Mouse (Mus musculus): Measurements from ENCODE around the gene Des. TPM values are rescaled to one million over a fixed set of nuclear protein-coding genes. Genes with fewer than 3 reads are reported as not detected.

Des gene
- polyA plus RNA-seq (2015; fragmentation: Nextera tagmentation; extraction: Ambion mirVana) = 1.5 and 2.0 TPM in 2 replicates

DNA sequence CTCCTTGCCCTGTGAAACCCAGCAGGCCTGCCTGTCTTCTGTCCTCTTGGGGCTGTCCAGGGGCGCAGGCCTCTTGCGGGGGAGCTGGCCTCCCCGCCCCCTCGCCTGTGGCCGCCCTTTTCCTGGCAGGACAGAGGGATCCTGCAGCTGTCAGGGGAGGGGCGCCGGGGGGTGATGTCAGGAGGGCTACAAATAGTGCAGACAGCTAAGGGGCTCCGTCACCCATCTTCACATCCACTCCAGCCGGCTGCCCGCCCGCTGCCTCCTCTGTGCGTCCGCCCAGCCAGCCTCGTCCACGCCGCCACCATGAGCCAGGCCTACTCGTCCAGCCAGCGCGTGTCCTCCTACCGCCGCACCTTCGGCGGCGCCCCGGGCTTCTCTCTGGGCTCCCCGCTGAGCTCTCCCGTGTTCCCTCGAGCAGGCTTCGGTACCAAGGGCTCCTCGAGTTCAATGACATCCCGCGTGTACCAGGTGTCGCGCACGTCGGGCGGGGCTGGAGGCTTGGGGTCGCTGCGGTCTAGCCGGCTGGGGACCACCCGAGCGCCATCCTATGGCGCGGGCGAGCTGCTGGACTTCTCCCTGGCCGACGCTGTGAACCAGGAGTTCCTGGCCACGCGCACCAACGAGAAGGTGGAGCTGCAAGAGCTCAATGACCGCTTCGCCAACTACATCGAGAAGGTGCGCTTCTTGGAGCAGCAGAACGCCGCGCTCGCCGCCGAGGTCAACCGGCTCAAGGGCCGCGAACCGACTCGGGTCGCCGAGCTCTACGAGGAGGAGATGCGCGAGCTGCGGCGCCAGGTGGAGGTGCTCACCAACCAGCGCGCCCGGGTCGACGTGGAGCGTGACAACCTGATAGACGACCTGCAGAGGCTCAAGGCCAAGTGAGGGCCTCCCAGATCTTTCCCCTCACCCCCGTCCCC, at the start of gene Des:
Des (plus strand) TSS at position 218 of the 920 bp plus-strand sequence.
- Histone ChIP-seq H3K36me3 (replicated peaks) (no peaks in the 10 kb centered on the region), H3K9ac (no peak within 1 kb of the TSS), H3K27ac (no peak within 1 kb of the TSS), H3K4me1 (peaks cover 9% of the 10 kb centered on the region), H3K27me3 (replicated peaks) (peaks cover 38% of the 10 kb centered on the region), H3K9me3 (no peaks in the 10 kb centered on the region), H3K4me3 (peak within 1 kb of the TSS; percentile 24), H3K4me2 (peak within 1 kb of the TSS; percentile 48)
- WGBS = 2% methylated on average over 80 of the region's 80 CpGs
- ATAC-seq (replicated peaks) = no peak

DNA sequence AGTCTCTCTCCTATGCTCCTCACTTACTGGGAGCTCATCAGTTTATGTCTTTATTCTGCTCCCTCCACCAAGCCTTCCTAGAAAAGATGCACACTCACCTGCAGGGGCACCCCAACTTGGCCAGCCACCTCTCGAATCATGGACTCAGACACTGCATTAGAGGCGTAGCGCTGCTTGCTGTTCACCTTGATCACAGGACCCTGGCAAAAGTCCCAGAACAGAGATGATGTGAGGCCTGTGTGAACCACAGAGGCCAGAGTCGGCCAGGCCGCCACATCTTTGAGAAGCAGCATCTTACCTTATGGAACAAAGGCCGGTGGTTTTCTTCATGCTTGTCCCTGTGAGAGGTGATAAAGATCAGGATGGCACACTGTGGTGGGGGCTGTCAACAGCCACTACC, 48.4 kb upstream of the Des start:
- Histone ChIP-seq H3K4me2 (no peak overlapping the region), H3K9me3 (no peaks in the 10 kb centered on the region), H3K36me3 (replicated peaks) (peaks cover 46% of the 10 kb centered on the region; the same call in 1 of the 2 replicates), H3K9ac (no peak overlapping the region), H3K27ac (no peak overlapping the region), H3K27me3 (replicated peaks) (no peaks in the 10 kb centered on the region), H3K4me1 (peaks cover 12% of the 10 kb centered on the region), H3K4me3 (no peak overlapping the region)
- ATAC-seq (replicated peaks) = no peak
- over 99% methylated on average over 6 of the region's 6 CpGs for WGBS

DNA sequence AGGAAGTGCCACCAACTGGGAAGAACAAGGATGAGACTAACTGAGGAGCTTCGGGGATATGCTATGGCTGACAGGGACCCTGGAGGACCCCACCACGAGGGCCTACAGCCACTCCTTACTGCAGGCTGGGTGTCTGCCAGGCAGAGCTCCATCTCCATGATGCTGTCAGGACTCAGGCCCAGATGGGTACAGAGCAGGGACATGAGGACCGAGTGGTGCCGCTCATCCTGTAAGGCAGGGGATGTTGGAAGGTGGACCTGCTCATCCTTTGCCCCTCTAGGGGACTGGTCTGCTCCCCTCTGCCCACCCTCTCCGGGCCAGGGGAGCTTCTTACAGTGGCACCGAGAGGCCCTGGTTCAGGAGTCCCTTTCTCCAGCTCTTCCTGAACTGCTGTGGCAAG, 45.1 kb upstream of the Des start:
- H3K27ac ChIP-seq = no peak overlapping the region
- no peak overlapping the region for H3K4me3 ChIP-seq
- H3K36me3 ChIP-seq (replicated peaks) = peaks cover 28% of the 10 kb centered on the region; the same call in 1 of the 2 replicates
- peaks cover 16% of the 10 kb centered on the region for H3K4me1 ChIP-seq
- H3K9me3 ChIP-seq = no peaks in the 10 kb centered on the region
- H3K9ac ChIP-seq = no peak overlapping the region
- no peaks in the 10 kb centered on the region for H3K27me3 ChIP-seq (replicated peaks)
- ATAC-seq (replicated peaks) = no peak
- WGBS = 95% methylated on average over 6 of the region's 6 CpGs
- no peak overlapping the region for H3K4me2 ChIP-seq

DNA sequence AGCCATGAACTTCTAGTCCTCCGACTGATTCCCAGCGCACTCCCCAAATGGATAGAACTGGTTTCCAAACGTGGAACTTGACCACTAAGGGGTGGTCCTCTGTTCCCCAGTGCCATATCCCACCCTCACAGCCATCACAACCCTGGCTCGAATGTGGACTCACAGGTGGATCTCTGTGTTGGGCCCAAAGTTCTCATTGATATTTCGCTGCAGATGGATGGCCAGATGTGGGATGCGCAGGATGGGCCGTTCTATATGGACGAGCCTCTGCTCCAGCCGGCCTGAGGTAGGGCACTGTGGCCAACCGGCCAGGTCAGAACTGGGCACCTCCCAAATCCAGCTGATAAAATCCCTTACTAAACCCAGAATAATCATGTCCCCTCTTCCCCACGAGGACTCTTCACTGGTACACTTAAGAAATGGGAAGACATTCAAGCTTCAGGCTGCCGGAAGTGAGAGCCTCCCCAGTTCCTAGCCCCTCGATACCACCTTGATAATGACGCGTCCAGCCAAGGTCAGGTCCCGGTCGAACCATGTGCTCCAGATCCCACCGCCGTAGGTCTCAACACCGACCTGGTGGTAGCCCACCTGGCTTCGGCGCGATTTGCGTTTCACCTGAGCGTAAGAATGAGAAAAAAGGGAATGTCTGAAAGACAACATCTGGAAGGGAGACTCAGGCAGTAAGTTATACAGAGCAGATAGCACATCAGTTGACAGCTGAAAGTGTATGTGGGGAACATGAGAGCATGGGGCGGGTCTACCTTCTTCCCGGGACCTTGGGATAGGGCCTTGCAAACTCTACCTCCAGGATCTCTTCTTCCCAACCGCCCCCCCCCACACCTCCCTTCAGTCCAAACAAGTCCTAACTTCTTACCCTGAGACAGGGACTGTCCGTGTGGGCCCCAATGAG, 44.4 kb upstream of the Des start:
- no peak overlapping the region for H3K27ac ChIP-seq
- peaks cover 16% of the 10 kb centered on the region for H3K4me1 ChIP-seq
- H3K9me3 ChIP-seq = no peaks in the 10 kb centered on the region
- 88% methylated on average over 29 of the region's 29 CpGs for WGBS
- H3K4me3 ChIP-seq = peak overlapping the region; percentile 52
- no peak for ATAC-seq (replicated peaks)
- no peaks in the 10 kb centered on the region for H3K27me3 ChIP-seq (replicated peaks)
- peak overlapping the region; percentile 66 for H3K4me2 ChIP-seq
- peak overlapping the region; percentile 64 for H3K9ac ChIP-seq
- peaks cover 23% of the 10 kb centered on the region; the same call in 1 of the 2 replicates for H3K36me3 ChIP-seq (replicated peaks)

DNA sequence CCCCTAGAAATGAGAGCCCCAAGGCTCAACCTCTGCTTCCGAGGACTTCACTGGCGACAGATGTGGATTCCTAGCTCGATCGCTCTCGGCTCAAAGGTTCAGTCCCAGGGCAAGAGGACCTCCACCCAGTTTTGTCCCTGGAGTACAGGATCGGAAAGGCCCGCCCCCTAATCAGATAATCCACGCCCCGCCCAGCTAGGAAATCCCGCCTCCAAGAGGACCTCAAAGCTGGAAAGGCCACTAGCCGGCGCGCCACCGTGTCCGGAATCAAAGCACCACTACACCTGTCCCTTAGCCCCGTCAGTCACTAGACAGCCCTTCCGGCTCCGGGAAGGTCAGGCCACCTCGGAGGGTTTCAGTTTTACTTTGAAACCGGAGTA, 43.3 kb upstream of the Des start:
- Histone ChIP-seq H3K27me3 (replicated peaks) (no peaks in the 10 kb centered on the region), H3K9ac (peak overlapping the region; percentile 64), H3K36me3 (replicated peaks) (peaks cover 13% of the 10 kb centered on the region; the same call in 1 of the 2 replicates), H3K4me3 (peak overlapping the region; percentile 52), H3K9me3 (no peaks in the 10 kb centered on the region), H3K27ac (peak overlapping the region; percentile 80), H3K4me2 (peak overlapping the region; percentile 66), H3K4me1 (peaks cover 16% of the 10 kb centered on the region)
- WGBS = 0% methylated on average over 20 of the region's 20 CpGs
- ATAC-seq (replicated peaks) = peak; percentile 44

DNA sequence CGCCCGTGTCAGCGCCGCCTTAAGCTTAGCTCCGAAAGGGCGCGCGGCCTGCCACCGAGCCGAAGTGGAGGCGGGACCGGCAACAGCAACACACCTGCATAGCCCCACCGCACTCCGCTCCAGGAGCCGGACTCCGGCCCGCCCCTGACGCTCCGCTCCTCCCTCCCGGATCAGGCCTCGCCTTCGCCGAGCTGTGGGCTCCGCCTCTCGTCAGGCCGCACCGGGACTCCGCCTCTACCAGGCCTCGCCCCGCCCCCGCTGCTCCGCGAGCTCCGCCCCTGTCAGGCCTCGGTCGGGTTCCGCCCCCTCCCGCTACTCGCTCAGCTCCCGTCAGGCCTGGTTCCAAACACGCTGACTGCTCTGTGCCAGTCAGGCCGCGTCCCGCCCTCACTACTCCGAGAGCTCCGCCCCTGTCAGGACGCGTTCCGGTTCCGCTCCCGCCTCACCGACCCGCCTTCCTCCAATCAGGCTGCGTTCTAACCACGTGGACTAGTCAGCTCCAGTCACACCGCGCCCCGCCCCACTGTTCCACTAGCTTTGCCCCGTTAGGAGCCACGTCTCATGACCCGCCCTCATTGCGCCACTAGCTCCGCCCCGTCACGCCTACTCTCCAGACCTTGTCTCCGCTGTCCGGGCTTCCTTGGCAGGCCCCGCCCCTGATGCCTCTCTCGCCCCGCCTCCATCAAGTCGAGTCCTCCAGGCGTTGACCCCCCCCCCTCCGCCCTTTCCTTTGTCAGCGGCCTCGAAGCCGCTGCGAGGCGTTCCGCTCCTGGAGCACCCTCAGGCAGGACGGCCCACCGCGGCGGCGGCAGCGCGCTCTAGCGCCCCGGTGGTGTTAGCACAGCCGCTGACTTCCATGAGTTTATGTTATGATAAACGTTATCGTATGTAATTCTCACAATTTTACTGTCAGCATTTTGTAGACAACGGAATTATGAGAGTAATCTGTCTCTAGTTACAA, 42.6 kb upstream of the Des start, which contains the start of gene Dnpep:
Dnpep (minus strand) TSS at position 750 of the 961 bp plus-strand sequence.
- Histone ChIP-seq H3K36me3 (replicated peaks) (peaks cover 6% of the 10 kb centered on the region; the same call in 1 of the 2 replicates), H3K27me3 (replicated peaks) (no peaks in the 10 kb centered on the region), H3K4me3 (peak within 1 kb of the TSS; percentile 52), H3K4me1 (peaks cover 16% of the 10 kb centered on the region), H3K9me3 (no peaks in the 10 kb centered on the region), H3K9ac (peak within 1 kb of the TSS; percentile 64), H3K27ac (peak within 1 kb of the TSS; percentile 80), H3K4me2 (peak within 1 kb of the TSS; percentile 66)
- under 1% methylated on average over 73 of the region's 92 CpGs for WGBS
- peak; percentile 98 for ATAC-seq (replicated peaks)

DNA sequence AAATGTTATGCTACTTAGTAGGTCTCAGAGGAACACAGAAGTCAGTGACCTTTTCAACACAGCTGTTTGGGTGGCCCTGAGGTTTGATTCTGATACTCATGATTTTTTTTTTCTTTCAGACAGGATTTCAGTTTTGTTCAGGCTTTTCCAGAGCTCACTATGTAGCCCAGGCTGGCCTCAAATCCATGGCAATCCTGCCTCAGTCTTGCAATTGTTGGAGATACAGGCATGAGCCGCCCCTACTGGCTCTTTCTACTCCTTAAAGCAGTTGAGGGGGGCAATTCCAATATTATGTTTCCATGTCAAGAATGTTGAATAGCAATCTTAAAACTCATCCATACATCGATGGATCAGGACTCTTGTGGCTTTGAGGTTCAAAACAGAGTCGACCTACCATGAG, 41.8 kb upstream of the Des start:
- H3K4me2 ChIP-seq = peak overlapping the region; percentile 35
- H3K9me3 ChIP-seq = no peaks in the 10 kb centered on the region
- H3K27me3 ChIP-seq (replicated peaks) = no peaks in the 10 kb centered on the region
- peaks cover 16% of the 10 kb centered on the region for H3K4me1 ChIP-seq
- WGBS = 69% methylated on average over 3 of the region's 3 CpGs
- peaks cover 3% of the 10 kb centered on the region; the same call in 1 of the 2 replicates for H3K36me3 ChIP-seq (replicated peaks)
- peak overlapping the region; percentile 29 for H3K4me3 ChIP-seq
- ATAC-seq (replicated peaks) = no peak
- H3K9ac ChIP-seq = no peak overlapping the region; the same call in 1 of the 2 replicates
- peak overlapping the region; percentile 70 for H3K27ac ChIP-seq

DNA sequence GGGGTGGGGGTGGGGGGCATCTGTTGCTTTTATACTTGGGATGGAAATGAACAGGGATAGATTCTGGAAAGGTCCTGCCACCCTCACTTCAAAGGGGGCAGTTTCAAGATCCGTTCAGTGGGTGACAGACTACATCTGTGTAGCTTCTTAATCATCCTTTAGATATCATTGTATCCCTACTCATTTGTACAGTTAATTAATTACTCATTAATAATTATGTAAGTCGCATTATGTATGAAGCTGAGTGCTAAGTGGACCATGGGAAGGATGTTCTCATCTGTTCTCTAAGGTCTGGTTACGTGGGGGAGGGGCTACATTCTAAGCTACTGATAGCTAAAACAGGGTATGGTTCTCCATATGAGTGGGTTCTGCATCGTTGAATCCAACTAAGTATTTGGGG, 41.4 kb upstream of the Des start:
- Histone ChIP-seq H3K9me3 (no peaks in the 10 kb centered on the region), H3K27ac (no peak overlapping the region), H3K27me3 (replicated peaks) (no peaks in the 10 kb centered on the region), H3K4me3 (no peak overlapping the region), H3K36me3 (replicated peaks) (no peaks in the 10 kb centered on the region; the same call in 1 of the 2 replicates), H3K4me1 (peaks cover 16% of the 10 kb centered on the region), H3K4me2 (no peak overlapping the region), H3K9ac (no peak overlapping the region)
- WGBS = 92% methylated on average over 4 of the region's 4 CpGs
- ATAC-seq (replicated peaks) = no peak

DNA sequence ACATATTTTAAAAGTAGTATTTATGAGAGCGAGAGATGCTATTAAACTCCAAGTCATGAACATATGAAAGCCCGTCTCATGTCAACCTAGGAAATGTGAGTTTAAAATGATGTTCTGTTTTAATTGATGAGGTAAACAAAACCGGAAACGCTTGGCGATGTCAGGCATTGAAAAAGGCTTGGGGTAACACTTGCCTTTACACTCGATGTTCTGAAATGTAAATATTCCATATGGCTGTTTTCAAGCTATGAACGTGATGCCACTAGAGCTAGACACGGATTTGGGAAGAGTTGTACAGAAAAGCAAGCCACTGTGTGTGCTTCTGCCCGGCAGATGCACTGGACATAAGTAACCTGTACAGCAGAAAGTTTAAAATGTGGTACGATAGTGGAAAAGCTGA, 41.0 kb upstream of the Des start:
- Histone ChIP-seq H3K9ac (no peak overlapping the region), H3K4me1 (peaks cover 16% of the 10 kb centered on the region), H3K36me3 (replicated peaks) (no peaks in the 10 kb centered on the region; the same call in 1 of the 2 replicates), H3K27me3 (replicated peaks) (no peaks in the 10 kb centered on the region), H3K9me3 (no peaks in the 10 kb centered on the region), H3K4me2 (no peak overlapping the region), H3K4me3 (no peak overlapping the region), H3K27ac (no peak overlapping the region)
- WGBS = 93% methylated on average over 10 of the region's 10 CpGs
- ATAC-seq (replicated peaks) = no peak

DNA sequence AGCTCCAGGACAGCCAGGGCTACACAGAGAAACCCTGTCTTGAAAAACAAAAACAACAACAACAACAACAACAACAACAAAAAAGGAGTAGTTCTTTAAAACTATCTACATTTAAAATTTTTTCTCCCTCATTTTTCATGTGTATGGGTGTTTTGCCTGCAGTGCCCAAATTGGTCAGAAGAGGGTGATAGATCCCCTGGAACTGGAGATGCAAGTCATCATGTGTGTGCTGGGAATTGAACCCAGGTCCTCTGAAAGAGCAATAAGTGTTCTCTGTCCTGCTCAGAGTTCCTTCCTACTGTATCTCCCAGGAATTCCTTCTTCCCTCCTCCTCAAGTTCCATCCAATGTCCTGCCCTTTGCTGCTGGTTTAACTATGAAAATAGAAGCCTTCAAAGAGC, 32.7 kb upstream of the Des start:
- no peak overlapping the region for H3K4me2 ChIP-seq
- no peaks in the 10 kb centered on the region for H3K4me1 ChIP-seq
- no peaks in the 10 kb centered on the region for H3K27me3 ChIP-seq (replicated peaks)
- H3K9me3 ChIP-seq = no peaks in the 10 kb centered on the region
- no peak for ATAC-seq (replicated peaks)
- H3K9ac ChIP-seq = no peak overlapping the region
- no peak overlapping the region for H3K4me3 ChIP-seq
- no peak overlapping the region for H3K27ac ChIP-seq
- H3K36me3 ChIP-seq (replicated peaks) = no peaks in the 10 kb centered on the region

DNA sequence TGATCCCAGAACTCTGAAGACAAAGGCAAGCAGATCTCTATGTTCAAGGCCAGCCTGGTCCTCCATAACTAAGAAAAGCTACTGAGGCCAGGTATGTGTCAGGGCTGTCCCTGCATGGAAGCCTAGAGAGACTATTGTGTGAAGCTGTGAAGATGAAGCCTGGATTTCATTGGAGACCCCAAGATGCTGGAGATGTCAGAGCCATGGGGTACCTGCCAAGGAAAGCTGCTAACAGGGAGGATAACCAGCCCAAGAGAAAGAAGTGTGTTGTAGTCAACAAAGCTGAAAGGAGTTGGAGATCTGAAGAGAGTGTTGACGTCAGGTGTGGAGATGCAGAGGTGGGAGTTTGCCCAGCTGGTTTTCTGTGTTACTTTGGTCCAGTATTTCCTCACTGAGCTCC, 28.9 kb upstream of the Des start:
- no peak for ATAC-seq (replicated peaks)
- no peak overlapping the region for H3K9ac ChIP-seq
- no peak overlapping the region for H3K27ac ChIP-seq
- no peaks in the 10 kb centered on the region for H3K4me1 ChIP-seq
- no peaks in the 10 kb centered on the region for H3K36me3 ChIP-seq (replicated peaks)
- H3K9me3 ChIP-seq = no peaks in the 10 kb centered on the region
- no peak overlapping the region for H3K4me3 ChIP-seq
- no peaks in the 10 kb centered on the region for H3K27me3 ChIP-seq (replicated peaks)
- H3K4me2 ChIP-seq = no peak overlapping the region
- 81% methylated on average over 1 of the region's 1 CpGs for WGBS
